Mouse (Mus musculus) ES-E14 (cell line): Measurements from ENCODE around the gene St6galnac3. TPM values are rescaled to one million over a fixed set of nuclear protein-coding genes. Genes with fewer than 3 reads are reported as not detected.

Experiments
- DNase-seq: peaks from one replicate; pipeline ENCODE4 v3.0.0-alpha.2; 2013; ENCODE audit warnings: low read depth, low spot score
- H3K27ac ChIP-seq: 2 replicates; pipeline ENCODE4 v1.5.1; 2012; ENCODE audit warnings: low read depth, mild to moderate bottlenecking, low read length, moderate library complexity, mixed read lengths; ENCODE audit not compliant: poor library complexity, insufficient read depth, severe bottlenecking
- H3K36me3 ChIP-seq: 2 replicates; pipeline ENCODE4 v1.6.1; 2012; ENCODE audit warnings: mild to moderate bottlenecking, low read length, moderate library complexity, mixed read lengths; ENCODE audit not compliant: control insufficient read depth, poor library complexity, insufficient read depth, severe bottlenecking
- H3K4me1 ChIP-seq, 2 experiments: fragments of 150-350 bp in 1 of 2; sonication (generic) in 1 of 2; 2 replicates each; pipeline ENCODE4 v1.6.1; 2012; ENCODE audit warnings: low read length in 2 of 2, mild to moderate bottlenecking in 1 of 2, mixed read lengths in 1 of 2; ENCODE audit not compliant: control insufficient read depth in 2 of 2, insufficient read depth in 2 of 2, poor library complexity in 1 of 2
- H3K4me3 ChIP-seq, 2 experiments: fragments of 150-350 bp in 1 of 2; sonication (generic) in 1 of 2; 2 replicates each; pipeline ENCODE4 v1.5.1; 2012; ENCODE audit warnings: low read length in 2 of 2, low read depth in 1 of 2, mild to moderate bottlenecking in 1 of 2, mixed read lengths in 1 of 2; ENCODE audit not compliant: insufficient read depth in 1 of 2, poor library complexity in 1 of 2, severe bottlenecking in 1 of 2
- H3K9ac ChIP-seq: 2 replicates; pipeline ENCODE4 v1.6.1; 2012; ENCODE audit warnings: low read depth, mild to moderate bottlenecking, low read length, mixed read lengths; ENCODE audit not compliant: poor library complexity, insufficient read depth, severe bottlenecking
- H3K9me3 ChIP-seq: fragments of 150-350 bp; sonication (generic); 2 replicates; pipeline ENCODE4 v1.6.1; 2012; ENCODE audit warnings: low read depth, mild to moderate bottlenecking, low read length; ENCODE audit not compliant: control insufficient read depth, insufficient read depth
- CHD2 ChIP-seq: IDR thresholded peaks from 2 replicates; pipeline ENCODE4 v1.6.1; 2014; ENCODE audit warnings: mild to moderate bottlenecking, low read depth, low read length, inconsistent platforms
- HCFC1 ChIP-seq: IDR thresholded peaks from 2 replicates; pipeline ENCODE4 v1.6.1; 2012; ENCODE audit warnings: low read length, inconsistent platforms, borderline replicate concordance; ENCODE audit not compliant: insufficient read depth
- MAFK ChIP-seq: IDR thresholded peaks from 2 replicates; pipeline ENCODE4 v1.6.1; 2014; ENCODE audit warnings: mild to moderate bottlenecking, low read depth, low read length, inconsistent platforms; ENCODE audit not compliant: insufficient read depth
- ZC3H11A ChIP-seq: IDR thresholded peaks from 2 replicates; pipeline ENCODE4 v1.6.1; 2012; ENCODE audit warnings: low read depth, mild to moderate bottlenecking, inconsistent platforms, low read length, borderline replicate concordance
- ZNF384 ChIP-seq: IDR thresholded peaks from 2 replicates; pipeline ENCODE4 v1.6.1; 2012; ENCODE audit warnings: low read depth, low read length, inconsistent platforms
- in situ Hi-C, 2 experiments: fragments of 600-800 bp; cut with MboI; formaldehyde crosslinking; loops; one replicate each; pipeline ENCODE4 v1.15.1; 2025; ENCODE audit warnings: low sequenced_read_pairs in 2 of 2, inconsistent platforms in 1 of 2; ENCODE audit not compliant: unreplicated experiment in 2 of 2
- total RNA-seq: library from RNA; depleted of rRNA; stranded (reverse); fragments of 300-350 nt; gene quantifications from 2 replicates; pipeline ENCODE4 v1.2.3, GENCODE M21; 2012

The St6galnac3 gene
- total RNA-seq, 1 experiment, result 3.8 TPM

DNA sequence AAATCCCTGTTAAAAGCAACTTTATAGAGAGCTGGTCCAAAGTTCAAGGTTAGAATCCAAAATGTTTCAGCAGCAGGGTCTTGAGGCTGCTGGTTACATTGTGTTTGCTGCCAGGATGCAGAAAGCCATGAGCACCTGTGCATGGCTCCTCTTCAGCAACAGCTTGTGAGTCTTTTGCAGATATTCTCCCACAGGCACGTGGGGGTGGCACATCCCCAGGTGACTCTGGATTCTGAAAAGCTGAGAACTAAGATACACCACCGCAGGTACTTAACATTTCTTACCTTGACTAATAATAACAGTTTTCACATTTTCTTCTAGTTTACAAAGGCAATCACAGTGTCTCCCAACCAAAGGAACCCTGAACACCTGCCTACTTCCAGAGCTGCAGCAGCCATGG, 387.8 kb downstream of the St6galnac3 start:
- Histone ChIP-seq H3K9ac (no peak overlapping the region), H3K36me3 (no peaks in the 10 kb centered on the region), H3K9me3 (no peaks in the 10 kb centered on the region), H3K4me1 (no peaks in the 10 kb centered on the region), H3K4me3 (no peak overlapping the region), H3K27ac (no peak overlapping the region)
- no peak for DNase-seq
- in situ Hi-C loops, result no loop called here
- TF ChIP-seq CHD2 (no peak), MAFK (no peak), ZNF384 (no peak), ZC3H11A (no peak), HCFC1 (no peak)

DNA sequence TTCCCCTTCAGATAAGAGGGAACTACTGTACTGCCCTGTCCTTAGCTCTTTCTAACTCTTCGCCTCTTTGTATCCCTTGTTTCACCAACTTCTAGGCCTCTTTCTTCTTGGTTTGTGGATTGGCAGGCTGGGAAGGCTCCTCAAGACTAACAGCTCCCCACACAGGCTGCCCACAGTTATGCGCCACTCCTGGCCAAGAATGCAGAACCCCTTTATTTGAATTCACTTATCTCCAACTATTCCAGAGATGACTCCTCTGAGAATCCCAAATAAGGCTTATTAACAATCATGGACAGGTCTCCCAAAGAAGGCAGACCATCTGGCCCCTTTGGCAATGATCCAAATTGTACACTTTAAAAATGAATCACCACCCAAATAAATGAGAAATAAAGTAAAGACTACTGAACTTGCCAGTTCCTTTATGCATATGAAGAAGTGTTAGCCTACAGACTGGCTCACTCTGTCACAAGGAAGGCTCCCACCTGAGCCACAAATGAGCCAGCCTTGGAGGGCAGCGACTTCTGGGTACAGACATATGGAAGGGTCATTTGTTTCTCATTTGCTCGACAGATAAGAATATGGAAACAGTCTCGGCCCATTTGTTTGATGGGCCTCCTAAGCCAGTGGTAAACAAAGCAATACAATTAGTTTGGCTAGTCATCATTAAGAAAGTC, 390.7 kb downstream of the St6galnac3 start:
- Histone ChIP-seq H3K9me3 (no peaks in the 10 kb centered on the region), H3K36me3 (no peaks in the 10 kb centered on the region), H3K4me1 (no peaks in the 10 kb centered on the region), H3K9ac (no peak overlapping the region), H3K4me3 (no peak overlapping the region), H3K27ac (no peak overlapping the region)
- TF ChIP-seq HCFC1, result no peak
- no peak for TF ChIP-seq ZNF384
- in situ Hi-C loops, result no loop called here
- no peak for DNase-seq

DNA sequence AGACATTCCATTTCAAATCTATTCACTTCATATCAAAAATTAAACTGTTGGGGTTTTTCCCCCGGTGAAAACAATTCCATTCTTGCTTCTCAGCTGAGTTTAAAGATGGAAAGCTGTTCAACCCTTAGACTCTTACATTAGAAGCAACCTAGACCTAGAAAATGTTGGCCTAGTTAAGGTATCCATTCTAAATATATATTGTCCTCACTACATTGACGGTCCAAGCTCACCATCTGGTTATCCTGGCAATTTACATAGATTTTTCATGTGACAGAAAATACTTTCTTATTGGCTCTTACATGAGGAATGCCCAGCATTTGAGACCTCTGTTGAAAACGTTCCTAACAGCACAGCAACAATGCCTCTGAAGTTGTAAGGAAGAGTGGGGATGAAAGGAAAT, 400.7 kb downstream of the St6galnac3 start:
- Histone ChIP-seq H3K9ac (no peak overlapping the region), H3K27ac (no peak overlapping the region), H3K4me1 (peaks cover 0 to 2% of the 10 kb centered on the region in 2 experiments; a peak in 1 of 4 replicates), H3K4me3 (no peak overlapping the region), H3K9me3 (no peaks in the 10 kb centered on the region), H3K36me3 (no peaks in the 10 kb centered on the region)
- TF ChIP-seq HCFC1 (no peak), ZNF384 (no peak), MAFK (no peak), CHD2 (no peak), ZC3H11A (no peak)
- in situ Hi-C loops, result no loop called here
- no peak for DNase-seq

DNA sequence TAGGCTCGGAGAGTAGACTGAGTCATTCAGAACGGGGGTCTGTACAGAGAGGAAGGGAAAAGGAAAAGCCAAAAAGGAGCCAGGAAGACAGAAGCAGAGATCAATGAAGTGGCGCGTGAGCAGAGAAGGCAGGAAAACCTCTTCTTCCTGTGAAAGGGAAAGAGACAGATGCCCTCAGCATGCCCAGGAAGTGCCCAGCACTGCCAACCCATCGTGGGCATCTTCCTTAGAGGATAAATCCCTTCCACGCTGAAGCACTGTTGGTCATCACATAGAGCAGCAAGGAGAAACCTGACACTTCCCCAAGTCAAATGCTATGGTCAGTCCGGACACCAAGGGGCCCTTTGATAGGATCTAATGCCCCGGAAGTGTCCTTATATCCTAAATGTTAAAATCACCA, 401.5 kb downstream of the St6galnac3 start:
- no peak for TF ChIP-seq HCFC1
- TF ChIP-seq ZNF384, result no peak
- TF ChIP-seq CHD2, result no peak
- no peak for TF ChIP-seq MAFK
- no peak for TF ChIP-seq ZC3H11A
- Histone ChIP-seq H3K36me3 (no peaks in the 10 kb centered on the region), H3K9me3 (no peaks in the 10 kb centered on the region), H3K27ac (no peak overlapping the region), H3K9ac (no peak overlapping the region), H3K4me1 (peaks cover 0 to 2% of the 10 kb centered on the region in 2 experiments; a peak in 1 of 4 replicates), H3K4me3 (no peak overlapping the region)
- DNase-seq, result no peak
- in situ Hi-C loops, result no loop called here

DNA sequence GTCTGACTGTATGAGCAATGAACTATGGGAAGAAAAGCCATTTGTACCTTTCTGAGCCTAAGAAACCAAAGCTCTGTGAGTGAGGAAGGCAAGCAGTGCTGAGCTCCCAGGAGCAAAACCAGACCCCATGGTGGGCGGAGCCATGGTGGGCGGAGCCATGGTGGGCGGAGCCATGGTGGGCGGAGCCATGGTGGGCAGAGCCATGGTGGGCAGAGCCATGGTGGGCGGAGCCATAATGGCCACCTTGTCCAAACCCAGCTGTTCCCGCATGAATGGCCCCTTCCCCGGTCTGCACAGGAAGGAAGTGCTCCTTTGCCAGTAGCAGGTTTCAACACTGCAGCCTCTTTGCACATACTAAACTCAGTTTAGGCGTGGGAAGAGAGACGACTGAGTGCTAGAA, 411.4 kb downstream of the St6galnac3 start:
- Histone ChIP-seq H3K9me3 (no peaks in the 10 kb centered on the region), H3K4me3 (peak overlapping the region in 1 of 2 experiments; percentile 46; a peak in 2 of 4 replicates), H3K36me3 (no peaks in the 10 kb centered on the region), H3K9ac (no peak overlapping the region), H3K4me1 (peaks cover 0 to 4% of the 10 kb centered on the region in 2 experiments; a peak in 2 of 4 replicates), H3K27ac (no peak overlapping the region)
- TF ChIP-seq MAFK (no peak), HCFC1 (no peak)
- DNase-seq, result peak; percentile 22
- in situ Hi-C loops, result no loop called here
